Mouse (Mus musculus) kidney, adult 10 weeks (tissue): ENCODE data around the gene Lst1. TPM values are rescaled to one million over a fixed set of nuclear protein-coding genes. Genes with fewer than 3 reads are reported as not detected.

ENCODE experiments used
- polyA plus RNA-seq: library from polyadenylated mRNA; stranded (reverse); fragments of 350-450 nt; fragmentation: Illumina TruSeq; extraction: RNeasy Lipid Tissue Mini Kit (QIAGEN cat#74804); gene quantifications from one replicate; pipeline ENCODE4 v1.2.3, GENCODE M21; 2014; ENCODE audit warnings: low read depth, low replicate concordance

Lst1 gene
- polyA plus RNA-seq = not detected

DNA sequence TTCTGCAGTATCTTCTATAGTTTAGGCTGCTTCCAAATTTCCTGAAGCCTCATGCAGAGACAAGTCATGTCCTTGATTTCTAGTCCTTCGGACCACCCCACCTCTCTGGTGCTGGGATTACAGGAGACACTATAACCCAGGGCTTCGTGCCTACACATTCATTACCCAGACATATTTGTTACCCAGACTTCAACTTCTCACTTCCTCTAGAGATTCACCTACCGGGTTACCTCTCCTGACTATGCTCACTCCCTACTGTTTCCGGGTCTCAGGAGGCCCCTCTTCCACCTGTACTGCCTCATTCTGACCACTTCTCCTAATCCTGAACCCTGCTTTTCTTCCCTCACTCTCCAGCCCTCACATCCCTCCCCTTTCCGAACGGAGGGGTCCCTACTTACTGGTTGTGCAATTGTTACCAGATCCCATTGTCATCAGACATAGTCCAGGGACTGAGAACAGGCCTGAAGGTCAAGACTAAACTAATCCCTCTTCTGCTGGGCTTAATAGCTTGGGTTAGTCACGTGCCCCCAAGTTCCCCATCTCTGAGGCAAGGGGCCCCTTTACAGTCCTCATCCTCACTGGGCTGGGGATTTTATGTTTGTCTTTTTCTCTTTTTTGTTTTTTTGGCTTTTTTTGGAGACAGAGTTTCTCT is at the start of gene Lst1:
Gene Lst1 (minus strand): TSS at position 481 of the 652 bp plus-strand sequence.

DNA sequence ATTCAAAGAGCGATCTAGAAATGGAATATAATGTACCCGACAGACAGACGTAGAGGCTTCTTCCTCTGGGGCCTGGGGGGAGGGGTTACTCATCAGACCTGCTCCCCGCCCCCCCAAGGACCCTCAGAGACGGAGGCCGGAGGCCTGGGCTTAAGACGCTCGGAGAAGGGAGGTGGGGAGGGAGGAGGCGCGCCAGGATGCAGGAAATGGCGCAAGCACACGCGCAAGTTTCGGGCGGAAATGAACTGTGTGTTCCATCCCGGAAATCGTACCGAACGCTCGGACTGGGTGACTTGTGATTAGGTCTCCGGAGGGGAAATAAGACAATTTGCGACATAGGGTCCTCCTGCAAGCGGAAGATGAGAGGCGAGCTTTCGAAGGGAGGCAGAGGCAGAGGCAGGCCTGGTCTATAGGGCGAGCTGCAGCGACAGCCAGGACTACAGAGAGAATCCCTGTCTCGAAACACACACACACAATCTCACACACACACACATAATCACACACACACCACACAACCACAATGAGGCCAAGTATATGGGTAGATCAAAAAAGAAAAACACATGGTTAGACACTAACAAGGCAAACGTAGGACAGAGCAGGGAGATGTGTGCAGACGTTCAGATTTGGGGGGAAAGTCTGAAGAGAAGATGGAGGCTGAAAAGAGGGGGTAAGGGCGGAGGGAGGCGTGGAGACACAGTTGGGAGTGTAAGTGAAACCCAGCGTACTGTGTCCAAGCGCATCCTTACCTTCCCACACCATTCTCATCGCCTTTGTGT is 47.6 kb upstream of the Lst1 start, which contains the start of gene Nfkbil1:
Gene Nfkbil1 (minus strand): TSS at position 179 of the 776 bp plus-strand sequence.

DNA sequence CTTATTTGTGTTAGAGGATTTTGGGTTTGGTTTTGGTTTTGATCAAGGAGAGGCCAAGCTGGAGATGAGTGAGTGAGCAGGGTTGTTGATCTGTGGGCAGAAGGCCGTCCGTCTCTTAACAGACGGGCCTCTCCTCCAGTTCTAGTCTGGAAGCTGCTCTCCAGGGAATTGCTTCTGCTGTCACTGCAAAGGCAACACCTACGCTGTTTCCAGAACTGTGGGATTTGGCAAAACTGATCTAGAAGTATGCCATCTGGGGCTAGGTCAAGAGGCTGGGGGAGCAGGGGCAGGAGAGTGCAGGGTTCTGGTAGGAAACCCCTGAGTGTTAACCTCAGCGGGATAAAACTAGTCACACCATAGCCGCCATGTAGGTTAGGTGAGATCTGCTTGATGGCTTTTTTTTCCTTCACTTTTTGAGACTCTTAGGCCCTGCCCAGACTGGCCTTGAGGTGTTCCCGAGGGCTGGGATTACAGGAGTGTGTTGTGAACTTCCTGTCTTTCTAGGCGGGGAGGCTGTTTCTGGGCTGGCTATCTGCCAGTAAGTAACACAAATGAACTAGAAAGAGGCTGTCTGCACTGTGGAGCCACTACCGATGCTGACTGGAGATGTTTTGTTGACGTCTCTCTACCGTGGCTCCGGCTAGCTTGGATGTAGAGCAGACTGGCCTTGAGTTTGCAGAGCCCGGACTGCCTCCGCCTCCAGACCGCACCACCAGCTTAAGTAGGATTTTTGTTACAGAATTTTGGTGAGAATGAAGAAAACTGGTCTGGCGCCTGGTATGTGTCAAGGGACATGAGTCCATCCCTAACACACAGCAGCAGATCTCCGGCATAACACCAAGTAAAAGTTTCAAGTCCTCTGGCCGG is 45.1 kb upstream of the Lst1 start, which contains the start of gene Atp6v1g2:
Gene Atp6v1g2 (plus strand): TSS at position 547 of the 867 bp plus-strand sequence.

DNA sequence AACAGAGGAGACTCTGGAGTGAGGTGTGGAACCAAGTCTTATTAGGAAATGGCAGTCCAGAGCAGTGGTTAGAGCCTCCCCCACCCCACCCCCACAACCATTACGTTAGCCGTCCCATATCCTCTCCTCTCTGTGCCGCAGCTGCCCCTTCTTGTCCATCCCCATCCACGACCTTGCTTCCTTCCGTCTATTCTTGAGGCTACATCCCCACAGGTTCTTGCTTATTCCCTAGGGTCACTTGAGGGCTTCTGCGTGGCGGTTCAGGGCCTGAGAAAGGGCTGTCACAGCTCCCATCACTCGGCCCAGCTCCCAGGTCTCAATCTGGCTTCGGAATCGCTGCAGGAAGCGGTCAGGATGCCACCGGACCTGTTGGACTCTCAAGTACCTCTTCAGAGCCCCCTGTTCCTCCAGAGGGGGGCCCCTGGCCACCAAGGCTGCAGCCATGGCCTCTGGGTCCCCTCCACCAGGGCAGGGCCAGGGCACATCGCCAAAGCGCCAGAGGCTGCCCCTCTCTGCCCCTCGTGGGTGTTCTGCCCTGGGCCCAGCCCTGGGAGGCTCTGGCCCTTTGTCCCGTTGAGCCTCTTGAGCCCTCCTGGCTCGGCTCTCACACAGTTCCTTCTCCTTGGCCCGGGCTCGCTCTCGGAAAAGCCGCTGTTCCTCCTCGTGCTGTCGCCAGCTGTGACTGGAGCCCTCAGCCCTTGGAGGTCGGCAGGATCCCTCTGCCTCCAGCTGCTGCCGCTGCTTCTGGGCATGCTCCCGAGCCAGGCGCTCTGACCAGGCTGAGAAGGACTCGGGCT is 32.1 kb upstream of the Lst1 start, which contains the start of gene Gm16181:
Gene Gm16181 (plus strand): TSS at position 679 of the 797 bp plus-strand sequence.

DNA sequence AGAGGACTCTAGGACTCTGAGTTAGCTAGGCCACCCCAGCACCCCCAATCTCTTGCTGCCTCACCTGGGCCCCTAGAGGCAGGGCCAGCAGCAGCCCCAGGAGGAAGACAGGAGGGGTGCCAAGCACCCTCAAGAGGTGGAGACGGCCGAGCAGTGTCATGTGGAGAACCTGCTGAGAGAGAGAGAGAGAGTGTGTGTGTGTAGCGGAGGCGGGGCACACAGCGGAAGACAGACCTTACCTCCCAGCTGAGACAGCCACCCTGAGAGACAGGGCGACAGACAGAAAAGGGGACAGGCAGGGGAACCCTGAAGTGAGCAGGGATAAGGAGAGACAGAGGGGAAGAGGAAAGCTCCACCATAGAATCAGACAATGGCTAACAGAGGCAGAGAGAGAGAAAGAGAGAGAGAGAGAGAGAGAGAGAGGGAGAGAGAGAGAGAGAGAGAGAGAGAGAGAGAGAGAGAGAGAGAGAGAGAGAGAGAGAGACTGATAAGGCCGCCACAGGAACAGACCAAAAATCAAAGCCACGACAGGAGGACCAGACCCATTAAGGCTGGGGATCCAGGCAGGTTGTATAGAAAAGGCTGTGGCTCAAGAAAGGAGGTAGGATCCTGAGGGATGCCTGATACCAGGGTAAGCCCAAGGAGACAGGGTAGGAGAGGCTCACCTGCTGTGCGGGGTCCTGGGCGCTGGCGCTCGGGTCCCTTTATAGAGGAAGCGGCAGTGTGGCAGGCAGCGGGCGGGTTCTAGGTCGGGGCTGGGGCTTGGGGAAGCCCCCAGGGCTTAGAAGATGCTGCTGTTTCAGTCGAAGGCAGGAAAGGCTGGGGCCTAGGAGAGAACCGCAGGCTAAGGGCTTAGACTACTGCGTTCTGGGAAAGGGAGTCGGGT is 16.5 kb upstream of the Lst1 start, which contains the start of gene Lta:
Gene Lta (minus strand): TSS at position 858 of the 886 bp plus-strand sequence.

GRCm38 (mm10) chr17:35201787-35202186 is 13.5 kb upstream of the Lst1 start, which contains the start of gene Tnf:
TSS of gene Tnf (minus strand) at chr17:35202007.

DNA sequence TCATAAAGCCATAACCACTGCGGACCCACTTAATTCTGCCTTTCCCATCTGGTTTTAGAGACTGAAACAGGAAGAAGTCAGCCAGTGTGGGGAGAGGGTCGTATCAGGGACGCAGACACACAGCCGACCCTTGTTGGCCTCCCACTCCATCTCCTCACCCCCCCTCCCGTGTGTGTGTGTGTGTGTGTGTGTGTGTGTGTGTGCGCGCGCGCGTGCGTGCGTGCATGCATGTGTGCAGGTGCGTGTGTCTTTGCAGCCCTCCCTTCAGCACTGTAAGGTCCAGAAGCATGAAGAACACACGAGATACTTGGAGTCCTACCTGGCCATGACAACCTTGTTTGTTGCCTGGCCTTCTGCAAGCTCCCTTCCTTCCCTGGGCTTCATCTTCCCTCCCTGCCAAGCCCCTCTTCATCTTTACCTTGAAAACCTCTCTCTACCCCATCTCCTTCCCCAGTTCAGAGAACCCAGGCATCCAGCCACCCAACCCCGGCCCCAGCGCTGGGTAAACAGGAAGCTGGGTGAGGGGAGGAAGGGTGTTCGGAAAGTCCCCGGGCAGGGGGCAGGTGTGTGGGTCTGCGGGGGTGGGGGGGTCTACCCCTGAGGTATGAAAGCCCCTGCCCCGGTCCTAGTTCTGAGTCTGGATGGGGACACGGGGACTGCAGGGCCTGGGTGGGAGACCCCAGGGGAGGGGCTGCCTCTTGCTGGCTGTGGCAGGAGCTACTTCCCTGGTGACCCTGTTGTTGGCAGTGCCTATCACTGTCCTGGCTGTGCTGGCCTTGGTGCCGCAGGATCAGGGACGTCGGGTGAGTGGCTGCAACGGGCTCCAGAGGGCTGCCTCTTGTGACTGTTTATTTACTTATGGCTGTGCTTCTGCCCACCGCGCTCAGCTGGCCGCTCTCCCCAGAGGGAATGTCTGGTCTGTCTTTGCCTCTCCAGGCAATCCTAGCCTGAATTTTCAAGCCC is 5.9 kb upstream of the Lst1 start, which contains the start of gene Ltb:
Gene Ltb (plus strand): TSS at position 559 of the 963 bp plus-strand sequence.

DNA sequence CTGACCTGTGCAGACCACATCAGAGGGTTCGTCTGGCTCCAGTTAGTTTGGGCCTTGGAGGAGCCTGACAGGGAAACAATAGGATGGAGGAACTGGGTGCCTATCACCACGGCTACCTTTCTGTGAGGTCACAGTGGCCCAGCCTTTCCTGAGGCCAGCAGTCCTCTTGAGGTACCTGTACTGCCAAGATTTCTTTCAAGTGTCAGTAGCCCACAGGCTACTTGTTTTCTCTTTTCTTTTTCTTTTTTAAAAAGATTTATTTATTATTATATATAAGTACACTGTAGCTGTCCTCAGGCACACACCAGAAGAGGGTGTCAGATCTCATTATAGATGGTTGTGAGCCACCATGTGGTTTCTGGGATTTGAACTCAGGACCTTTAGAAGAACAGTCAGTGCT is 12.3 kb downstream of the Lst1 start, which contains the start of gene Aif1:
Gene Aif1 (minus strand): TSS at position 101 of the 400 bp plus-strand sequence.

DNA sequence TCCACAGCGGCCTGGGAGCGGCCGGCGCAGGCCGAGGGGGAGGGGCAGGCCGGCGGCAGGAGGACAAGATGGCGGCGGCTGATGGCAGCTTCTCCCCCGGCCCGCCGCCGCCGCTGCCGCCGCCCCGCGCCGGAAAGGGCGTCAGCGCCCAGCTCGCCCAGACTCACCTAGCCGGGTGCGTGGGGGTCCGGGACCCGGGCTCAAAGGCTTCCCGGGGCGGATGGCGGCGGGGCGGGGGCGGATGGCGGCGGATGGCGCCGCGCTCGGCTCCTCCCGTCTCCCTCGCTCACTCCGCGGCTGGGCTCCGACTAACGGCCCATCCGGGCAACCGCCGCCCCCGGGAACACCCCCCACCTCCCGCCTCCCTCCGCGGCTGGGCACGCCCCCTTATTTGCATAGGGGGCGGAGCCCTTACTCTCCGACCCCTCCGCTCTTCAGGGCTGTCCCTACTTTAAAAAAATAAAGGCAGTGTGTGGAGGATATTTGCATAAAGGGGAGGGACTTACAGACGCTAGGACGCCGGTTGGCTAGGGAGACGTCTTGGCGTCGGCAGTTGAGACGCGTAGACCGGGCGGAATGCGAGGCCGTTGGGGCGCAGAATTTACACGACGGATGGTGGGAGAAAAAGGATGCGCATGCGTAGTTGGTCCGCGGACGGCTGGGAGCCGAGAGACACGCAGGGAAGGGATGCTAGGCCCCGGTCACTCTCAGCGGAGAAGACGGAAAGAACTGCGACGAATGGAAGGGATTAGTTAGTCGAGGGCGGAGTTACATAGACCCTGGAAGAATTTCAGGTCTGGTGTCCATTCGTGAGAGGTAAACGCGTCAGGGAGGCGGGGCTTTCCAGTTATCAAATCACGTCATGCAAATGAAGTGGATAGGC is 23.4 kb downstream of the Lst1 start, which contains the start of gene Prrc2a:
Gene Prrc2a (minus strand): TSS at position 330 of the 883 bp plus-strand sequence.

Other genes starting within 250 kb of the Lst1 start
- gene Hspa1b, start 229.2 kb downstream of the Lst1 start, polyA plus RNA-seq = 17.9 TPM
- not detected for gene Gm20481, start 218.5 kb downstream of the Lst1 start, polyA plus RNA-seq
- 8.4 TPM for gene Hspa1a, start 216.3 kb downstream of the Lst1 start, polyA plus RNA-seq
- not detected for gene Hspa1l, start 215.7 kb downstream of the Lst1 start, polyA plus RNA-seq
- gene Lsm2, start 206.6 kb downstream of the Lst1 start, polyA plus RNA-seq = 12.6 TPM
- gene Vars, start 187.5 kb downstream of the Lst1 start, polyA plus RNA-seq = 5.7 TPM
- not detected for gene Vwa7, start 171.9 kb downstream of the Lst1 start, polyA plus RNA-seq
- gene Sapcd1, start 160.4 kb downstream of the Lst1 start, polyA plus RNA-seq = not detected
- 1.1 TPM for gene Msh5, start 141.7 kb downstream of the Lst1 start, polyA plus RNA-seq
- 25.4 TPM for gene Clic1, start 138.5 kb downstream of the Lst1 start, polyA plus RNA-seq
- gene Ddah2, start 129.4 kb downstream of the Lst1 start, polyA plus RNA-seq = 0.97 TPM
- not detected for gene Ly6g6c, start 123.1 kb downstream of the Lst1 start, polyA plus RNA-seq
- gene Mpig6b, start 122.3 kb downstream of the Lst1 start, polyA plus RNA-seq = 1.1 TPM
- gene Ly6g6e, start 111.5 kb downstream of the Lst1 start, polyA plus RNA-seq = not detected
- gene Ly6g6d, start 110.4 kb downstream of the Lst1 start, polyA plus RNA-seq = not detected
- gene Ly6g6f, start 102.8 kb downstream of the Lst1 start, polyA plus RNA-seq = not detected
- 7.6 TPM for gene Abhd16a, start 99.2 kb downstream of the Lst1 start, polyA plus RNA-seq
- not detected for gene Ly6g5c, start 80.2 kb downstream of the Lst1 start, polyA plus RNA-seq
- gene Ly6g5b, start 73.0 kb downstream of the Lst1 start, polyA plus RNA-seq = not detected
- gene Gpank1, start 67.0 kb downstream of the Lst1 start, polyA plus RNA-seq = 0.85 TPM
- gene Csnk2b, start 66.4 kb downstream of the Lst1 start, polyA plus RNA-seq = 187 TPM
- 0.53 TPM for gene D17H6S53E, start 62.1 kb downstream of the Lst1 start, polyA plus RNA-seq
- gene Apom, start 56.4 kb downstream of the Lst1 start, polyA plus RNA-seq = 4.8 TPM
- gene Bag6, start 53.3 kb downstream of the Lst1 start, polyA plus RNA-seq = 3.9 TPM
- 2.1 TPM for gene Prrc2a, start 23.5 kb downstream of the Lst1 start, polyA plus RNA-seq
- gene Aif1, start 12.4 kb downstream of the Lst1 start, polyA plus RNA-seq = 2.3 TPM
- not detected for gene Ltb, start 6.0 kb upstream of the Lst1 start, polyA plus RNA-seq
- gene Tnf, start 13.6 kb upstream of the Lst1 start, polyA plus RNA-seq = not detected
- not detected for gene Lta, start 16.9 kb upstream of the Lst1 start, polyA plus RNA-seq
- not detected for gene Gm16181, start 32.4 kb upstream of the Lst1 start, polyA plus RNA-seq
- 5.2 TPM for gene Atp6v1g2, start 45.2 kb upstream of the Lst1 start, polyA plus RNA-seq
- gene Nfkbil1, start 47.4 kb upstream of the Lst1 start, polyA plus RNA-seq = not detected
- 4.9 TPM for gene Ddx39b, start 53.3 kb upstream of the Lst1 start, polyA plus RNA-seq
- gene H2-D1, start 74.3 kb upstream of the Lst1 start, polyA plus RNA-seq = 26.4 TPM
- 0.28 TPM for gene H2-Q1, start 132.0 kb upstream of the Lst1 start, polyA plus RNA-seq
- gene H2-Q2, start 153.8 kb upstream of the Lst1 start, polyA plus RNA-seq = 4.2 TPM
- 13.7 TPM for gene H2-Q4, start 191.2 kb upstream of the Lst1 start, polyA plus RNA-seq
- 21.9 TPM for gene H2-Q6, start 236.4 kb upstream of the Lst1 start, polyA plus RNA-seq